Mouse (Mus musculus) layer of hippocampus, postnatal 25 days (tissue): ENCODE measurements around the gene Tardbp. TPM values are rescaled to one million over a fixed set of nuclear protein-coding genes. Genes with fewer than 3 reads are reported as not detected.

ENCODE experiments used
- DNase-seq, 2 experiments: peaks; one replicate each; pipeline ENCODE4 v3.0.0; 2022; ENCODE audit warnings: mixed read lengths in 2 of 2, low spot score in 1 of 2; ENCODE audit errors: extremely low spot score in 1 of 2
- total RNA-seq, 2 experiments: library from RNA; stranded (reverse); gene quantifications; 2 replicates each; pipeline ENCODE4 v1.2.3; 2021

The Tardbp gene
- total RNA-seq, 2 experiments from 2014 or later: 188 to 216 TPM

GRCm38 (mm10) chr4:148563595-148563994 is 63.2 kb downstream of the Tardbp start:
- no peak for DNase-seq

GRCm38 (mm10) chr4:148562676-148563075 is 64.1 kb downstream of the Tardbp start:
- DNase-seq: no peak

Other genes with a start within 250 kb of the Tardbp start
- 10 to 100 TPM in 1 of 2 experiments, 1 to 10 TPM in 1; 9.1 to 10.0 TPM for gene Ubiad1, start 182.2 kb downstream of the Tardbp start, total RNA-seq
- gene Mtor, start 178.4 kb downstream of the Tardbp start, total RNA-seq: 10 to 100 TPM; 86.0 to 86.2 TPM
- gene Angptl7, start 126.6 kb downstream of the Tardbp start, total RNA-seq: under 1 TPM; 0.27 to 0.45 TPM
- 10 to 100 TPM; 45.2 to 50.8 TPM for gene Exosc10, start 68.6 kb downstream of the Tardbp start, total RNA-seq
- gene Srm, start 35.5 kb downstream of the Tardbp start, total RNA-seq: 10 to 100 TPM; 70.5 to 78.1 TPM
- gene Masp2, start 24.5 kb downstream of the Tardbp start, total RNA-seq: 1 to 10 TPM; 3.0 to 3.9 TPM
- not detected for gene Gm572, start 16.3 kb upstream of the Tardbp start, total RNA-seq
- under 1 TPM; 0.49 to 0.75 TPM for gene Casz1, start 177.4 kb upstream of the Tardbp start, total RNA-seq